Mouse (Mus musculus) kidney, embryonic 16.5 days (tissue): Measurements from ENCODE around the gene Nek9. TPM values are rescaled to one million over a fixed set of nuclear protein-coding genes. Genes with fewer than 3 reads are reported as not detected.

Experiments
- ATAC-seq: fragments of 200-750 bp; cut with Nextera tagmentation; 2 replicates; pipeline ENCODE4 v1.8.0; 2017; ENCODE audit warnings: moderate TSS enrichment; ENCODE audit not compliant: low FRiP score, low TSS enrichment
- H3K27ac ChIP-seq: fragments of 300-500 bp; sonication (generic); 2 replicates; pipeline ENCODE4 v1.5.1; 2014; ENCODE audit warnings: low read length
- H3K27me3 ChIP-seq: fragments of 300-500 bp; sonication (generic); 2 replicates; pipeline ENCODE4 v1.6.1; 2014; ENCODE audit warnings: low read length, control low read depth, mixed read lengths; ENCODE audit not compliant: insufficient read depth
- H3K36me3 ChIP-seq: fragments of 300-500 bp; sonication (generic); 2 replicates; pipeline ENCODE4 v1.6.1; 2014; ENCODE audit warnings: low read length, control low read depth, mixed read lengths; ENCODE audit not compliant: insufficient read depth
- H3K4me1 ChIP-seq: fragments of 300-500 bp; sonication (generic); 2 replicates; pipeline ENCODE4 v1.6.1; 2014; ENCODE audit warnings: low read length, control low read depth, mixed read lengths; ENCODE audit not compliant: insufficient read depth
- H3K4me2 ChIP-seq: fragments of 300-500 bp; sonication (generic); replicated peaks from 2 replicates; pipeline ENCODE4 v1.6.1; 2014; ENCODE audit warnings: low read depth, low read length
- H3K4me3 ChIP-seq: fragments of 300-500 bp; sonication (generic); 2 replicates; pipeline ENCODE4 v1.5.1; 2014; ENCODE audit warnings: mild to moderate bottlenecking, low read length
- H3K9ac ChIP-seq: fragments of 300-500 bp; sonication (generic); replicated peaks from 2 replicates; pipeline ENCODE4 v1.6.1; 2014; ENCODE audit warnings: low read length
- H3K9me3 ChIP-seq: fragments of 300-500 bp; sonication (generic); 2 replicates; pipeline ENCODE4 v1.6.1; 2016; ENCODE audit warnings: low read length, control low read depth
- WGBS: fragments of 180-500 bp; shearing (Covaris S2); extraction: QIAGEN DNeasy Blood & Tissue Kit; methylation state at CpG from one replicate; pipeline ENCODE4 v1.1.7; 2014; 5-methylcytosine and 5-hydroxymethylcytosine counted together
- polyA plus RNA-seq: library from polyadenylated mRNA; unstranded; fragments of >200 nt; fragmentation: Nextera tagmentation; extraction: Ambion mirVana; gene quantifications from 2 replicates; pipeline ENCODE4 v1.2.1, GENCODE M21; 2015

The Nek9 gene
- polyA plus RNA-seq, 1 experiment from 2014 or later = 20.7 TPM

GRCm38 (mm10) chr12:85348338-85348737 is 9.2 kb upstream of the Nek9 start:
- H3K4me2 ChIP-seq = no peak overlapping the region
- WGBS = 77% methylated on average over 6 of the region's 6 CpGs
- 0 out of 2 replicates have a peak, but pooled peaks have one; percentile 11 for ATAC-seq
- peak overlapping the region; percentile 39; the same call in 1 of the 2 replicates for H3K27ac ChIP-seq
- H3K9ac ChIP-seq = no peak overlapping the region
- peaks cover 20% of the 10 kb centered on the region for H3K36me3 ChIP-seq
- H3K4me3 ChIP-seq = no peak overlapping the region
- no peaks in the 10 kb centered on the region for H3K27me3 ChIP-seq
- H3K4me1 ChIP-seq = no peaks in the 10 kb centered on the region
- no peaks in the 10 kb centered on the region for H3K9me3 ChIP-seq

- H3K36me3 ChIP-seq = peaks cover 19% of the 10 kb centered on the region
Measured at GRCm38 (mm10) chr12:85347196-85347595, 8.0 kb upstream of the Nek9 start.

GRCm38 (mm10) chr12:85346374-85346773 is 7.2 kb upstream of the Nek9 start:
- ATAC-seq = peak; percentile 29; the same call in 1 of the 2 replicates
- H3K9me3 ChIP-seq = no peaks in the 10 kb centered on the region
- H3K27ac ChIP-seq = no peak overlapping the region
- 53% methylated on average over 3 of the region's 3 CpGs for WGBS
- no peak overlapping the region for H3K9ac ChIP-seq
- H3K27me3 ChIP-seq = no peaks in the 10 kb centered on the region
- H3K4me3 ChIP-seq = no peak overlapping the region
- H3K4me2 ChIP-seq = no peak overlapping the region
- H3K36me3 ChIP-seq = peaks cover 22% of the 10 kb centered on the region
- no peaks in the 10 kb centered on the region for H3K4me1 ChIP-seq

More at GRCm38 (mm10) chr12:85347196-85347595, 8.0 kb upstream of the Nek9 start:
- no peaks in the 10 kb centered on the region for H3K27me3 ChIP-seq
- no peak overlapping the region for H3K4me3 ChIP-seq
- 73% methylated on average over 3 of the region's 3 CpGs for WGBS
- no peak for ATAC-seq
- H3K4me1 ChIP-seq = no peaks in the 10 kb centered on the region
- no peaks in the 10 kb centered on the region for H3K9me3 ChIP-seq
- no peak overlapping the region for H3K9ac ChIP-seq
- H3K4me2 ChIP-seq = no peak overlapping the region
- no peak overlapping the region for H3K27ac ChIP-seq

- Histone ChIP-seq H3K4me2 (no peak overlapping the region), H3K9me3 (no peaks in the 10 kb centered on the region), H3K36me3 (peaks cover 22% of the 10 kb centered on the region), H3K4me1 (no peaks in the 10 kb centered on the region), H3K27me3 (no peaks in the 10 kb centered on the region), H3K9ac (no peak overlapping the region), H3K27ac (no peak overlapping the region), H3K4me3 (no peak overlapping the region)
- ATAC-seq = no peak
- 94% methylated on average over 6 of the region's 6 CpGs for WGBS
Measured at GRCm38 (mm10) chr12:85345559-85345958, 6.4 kb upstream of the Nek9 start.

GRCm38 (mm10) chr12:85344252-85344651 is 5.1 kb upstream of the Nek9 start:
- Histone ChIP-seq H3K27me3 (no peaks in the 10 kb centered on the region), H3K9ac (no peak overlapping the region), H3K9me3 (no peaks in the 10 kb centered on the region), H3K4me3 (no peak overlapping the region), H3K27ac (no peak overlapping the region), H3K36me3 (peaks cover 21% of the 10 kb centered on the region), H3K4me2 (no peak overlapping the region), H3K4me1 (peaks cover 5% of the 10 kb centered on the region)
- no peak for ATAC-seq
- 60% methylated on average over 7 of the region's 7 CpGs for WGBS

GRCm38 (mm10) chr12:85342310-85342709 is 3.1 kb upstream of the Nek9 start:
- H3K4me1 ChIP-seq = peaks cover 16% of the 10 kb centered on the region
- ATAC-seq = no peak
- 86% methylated on average over 4 of the region's 4 CpGs for WGBS

GRCm38 (mm10) chr12:85341131-85341530 is 2.0 kb upstream of the Nek9 start:
- Histone ChIP-seq H3K4me1 (peaks cover 16% of the 10 kb centered on the region), H3K4me2 (no peak overlapping the region), H3K9me3 (no peaks in the 10 kb centered on the region), H3K36me3 (peaks cover 7% of the 10 kb centered on the region; the same call in 1 of the 2 replicates), H3K27me3 (no peaks in the 10 kb centered on the region), H3K4me3 (no peak overlapping the region), H3K27ac (no peak overlapping the region), H3K9ac (no peak overlapping the region)
- 70% methylated on average over 1 of the region's 1 CpGs for WGBS
- no peak for ATAC-seq

More at GRCm38 (mm10) chr12:85342310-85342709, 3.1 kb upstream of the Nek9 start:
- Histone ChIP-seq H3K9me3 (no peaks in the 10 kb centered on the region), H3K27me3 (no peaks in the 10 kb centered on the region), H3K4me2 (no peak overlapping the region), H3K9ac (no peak overlapping the region), H3K4me3 (no peak overlapping the region), H3K27ac (no peak overlapping the region), H3K36me3 (peaks cover 7% of the 10 kb centered on the region; the same call in 1 of the 2 replicates)

GRCm38 (mm10) chr12:85339947-85340346 is 785 bp upstream of the Nek9 start:
- no peaks in the 10 kb centered on the region for H3K9me3 ChIP-seq
- no peak overlapping the region for H3K9ac ChIP-seq
- H3K36me3 ChIP-seq = peaks cover 15% of the 10 kb centered on the region; the same call in 1 of the 2 replicates
- ATAC-seq = no peak
- peaks cover 16% of the 10 kb centered on the region for H3K4me1 ChIP-seq
- no peaks in the 10 kb centered on the region for H3K27me3 ChIP-seq
- peak overlapping the region; percentile 77 for H3K4me2 ChIP-seq
- 28% methylated on average over 4 of the region's 4 CpGs for WGBS
- 0 out of 2 replicates have a peak overlapping the region, but pooled peaks have one; percentile 61 for H3K27ac ChIP-seq
- H3K4me3 ChIP-seq = peak overlapping the region; percentile 99

- H3K4me1 ChIP-seq = peaks cover 16% of the 10 kb centered on the region
- peak; percentile 83 for ATAC-seq
- no peaks in the 10 kb centered on the region for H3K27me3 ChIP-seq
- H3K9me3 ChIP-seq = no peaks in the 10 kb centered on the region
- H3K27ac ChIP-seq = peak overlapping the region; percentile 91
- peak overlapping the region; percentile 77 for H3K4me2 ChIP-seq
- WGBS = under 1% methylated on average over 42 of the region's 42 CpGs
- peaks cover 23% of the 10 kb centered on the region for H3K36me3 ChIP-seq
- H3K4me3 ChIP-seq = peak overlapping the region; percentile 99
- peak overlapping the region; percentile 98 for H3K9ac ChIP-seq
Measured at GRCm38 (mm10) chr12:85338815-85339214, 347 bp downstream of the Nek9 start.

GRCm38 (mm10) chr12:85337567-85338311 is 1.4 kb downstream of the Nek9 start:
- Histone ChIP-seq H3K4me1 (peaks cover 16% of the 10 kb centered on the region), H3K27ac (no peak overlapping the region), H3K27me3 (no peaks in the 10 kb centered on the region), H3K4me2 (peak overlapping the region; percentile 77), H3K9me3 (no peaks in the 10 kb centered on the region), H3K36me3 (peaks cover 26% of the 10 kb centered on the region), H3K9ac (no peak overlapping the region), H3K4me3 (peak overlapping the region; percentile 99; the same call in 1 of the 2 replicates)
- no peak for ATAC-seq
- WGBS = 87% methylated on average over 6 of the region's 6 CpGs
